Mouse (Mus musculus): Measurements from ENCODE around the gene Rab22a. TPM values are rescaled to one million over a fixed set of nuclear protein-coding genes. Genes with fewer than 3 reads are reported as not detected.

Gene Rab22a
- polyA plus RNA-seq, 2 experiments = 3.7 to 13.2 TPM

- no peak overlapping the region for H3K27ac ChIP-seq
- WGBS (ENCODE audit: insufficient replicate concordance) = 68% methylated on average over 7 of the region's 7 CpGs
Observed at GRCm38 (mm10) chr2:173744070-173744815, 84.7 kb downstream of the Rab22a start.

GRCm38 (mm10) chr2:173748961-173749659, 89.5 kb downstream of the Rab22a start:
- no peak for ATAC-seq (ENCODE audit: insufficient read depth)
- H3K27me3 ChIP-seq (ENCODE audit: control insufficient read depth, insufficient read depth, low read length) = no peaks in the 10 kb centered on the region
- H3K9ac ChIP-seq (replicated peaks) = no peak overlapping the region
- no peak overlapping the region for H3K27ac ChIP-seq
- DNase-seq (ENCODE audit: low read depth in 3 of 3, low spot score in 3 of 3) = no peak
- WGBS (ENCODE audit: insufficient replicate concordance) = 70% methylated on average over 2 of the region's 2 CpGs
- TF ChIP-seq EP300 (IDR thresholded peaks at IDR 0.05; ENCODE audit: low read depth) (no peak), CTCF (IDR thresholded peaks at IDR 0.05; ENCODE audit: low read depth) (no peak)
- no peak overlapping the region for H3K4me2 ChIP-seq (ENCODE audit: low read depth)
- no peaks in the 10 kb centered on the region for H3K36me3 ChIP-seq (replicated peaks; ENCODE audit: control insufficient read depth, insufficient read depth, low read depth)
- H3K4me3 ChIP-seq (ENCODE audit: insufficient read depth in 1 of 2, low read depth in 2 of 2, low read length in 2 of 2) = no peak overlapping the region
- no peaks in the 10 kb centered on the region; a peak in 1 of 4 replicates for H3K4me1 ChIP-seq (replicated peaks; ENCODE audit: control insufficient read depth in 2 of 2, insufficient read depth in 2 of 2, low read length in 1 of 2)
- no peaks in the 10 kb centered on the region for H3K9me3 ChIP-seq (ENCODE audit: control insufficient read depth, low read length)

More at GRCm38 (mm10) chr2:173744070-173744815, 84.7 kb downstream of the Rab22a start:
- no peaks in the 10 kb centered on the region for H3K9me3 ChIP-seq (ENCODE audit: control insufficient read depth, low read length)
- no peak for DNase-seq (ENCODE audit: low read depth in 3 of 3, low spot score in 3 of 3)
- no peak overlapping the region for H3K9ac ChIP-seq (replicated peaks)
- H3K4me3 ChIP-seq (ENCODE audit: insufficient read depth in 1 of 2, low read depth in 2 of 2, low read length in 2 of 2) = no peak overlapping the region
- no peak for TF ChIP-seq EP300 (IDR thresholded peaks at IDR 0.05; ENCODE audit: low read depth)
- no peak for TF ChIP-seq CTCF (IDR thresholded peaks at IDR 0.05; ENCODE audit: low read depth)
- H3K36me3 ChIP-seq (replicated peaks; ENCODE audit: control insufficient read depth, insufficient read depth, low read depth) = no peaks in the 10 kb centered on the region
- no peak for ATAC-seq (ENCODE audit: insufficient read depth)
- peaks cover 0 to 10% of the 10 kb centered on the region in 2 experiments; a peak in 2 of 4 replicates for H3K4me1 ChIP-seq (replicated peaks; ENCODE audit: control insufficient read depth in 2 of 2, insufficient read depth in 2 of 2, low read length in 1 of 2)
- no peaks in the 10 kb centered on the region for H3K27me3 ChIP-seq (ENCODE audit: control insufficient read depth, insufficient read depth, low read length)
- H3K4me2 ChIP-seq (ENCODE audit: low read depth) = no peak overlapping the region

- 69% methylated on average over 8 of the region's 8 CpGs for WGBS (ENCODE audit: insufficient replicate concordance)
- DNase-seq (ENCODE audit: low read depth in 3 of 3, low spot score in 3 of 3) (no peak), ATAC-seq (ENCODE audit: insufficient read depth) (no peak)
- H3K36me3 ChIP-seq (replicated peaks; ENCODE audit: control insufficient read depth, insufficient read depth, low read depth) = no peaks in the 10 kb centered on the region
- no peak overlapping the region for H3K27ac ChIP-seq
- H3K4me1 ChIP-seq (replicated peaks; ENCODE audit: control insufficient read depth in 2 of 2, insufficient read depth in 2 of 2, low read length in 1 of 2) = peaks cover 0 to 2% of the 10 kb centered on the region in 2 experiments; a peak in 1 of 4 replicates
- H3K27me3 ChIP-seq (ENCODE audit: control insufficient read depth, insufficient read depth, low read length) = no peaks in the 10 kb centered on the region
- no peaks in the 10 kb centered on the region for H3K9me3 ChIP-seq (ENCODE audit: control insufficient read depth, low read length)
- TF ChIP-seq CTCF (IDR thresholded peaks at IDR 0.05; ENCODE audit: low read depth) (no peak), EP300 (IDR thresholded peaks at IDR 0.05; ENCODE audit: low read depth) (no peak)
- no peak overlapping the region for H3K4me3 ChIP-seq (ENCODE audit: insufficient read depth in 1 of 2, low read depth in 2 of 2, low read length in 2 of 2)
- no peak overlapping the region for H3K4me2 ChIP-seq (ENCODE audit: low read depth)
- no peak overlapping the region for H3K9ac ChIP-seq (replicated peaks)
Observed at GRCm38 (mm10) chr2:173755433-173756144, 96.0 kb downstream of the Rab22a start.

Small RNA genes lying within 50 kb of the gene (microRNA-seq; reads per million reads assigned to microRNA genes)
- not detected for gene Mir6340

Other genes starting within 250 kb of the Rab22a start
- gene 1700021F07Rik, start 137.2 kb upstream of the Rab22a start, polyA plus RNA-seq (2012; rRNA removed) = not detected in 2 replicates
- gene 1700021F07Rik, start 137.2 kb upstream of the Rab22a start, polyA plus RNA-seq (2014; fragmentation: Nextera tagmentation; extraction: Ambion mirVana) = not detected in 2 replicates
- not detected in 2 replicates for gene Ankrd60, start 81.4 kb upstream of the Rab22a start, polyA plus RNA-seq (2012; rRNA removed)
- gene Ankrd60, start 81.4 kb upstream of the Rab22a start, polyA plus RNA-seq (2014; fragmentation: Nextera tagmentation; extraction: Ambion mirVana) = not detected in 2 replicates
- not detected in 2 replicates for gene 1700010B08Rik, start 59.7 kb downstream of the Rab22a start, polyA plus RNA-seq (2012; rRNA removed)
- gene 1700010B08Rik, start 59.7 kb downstream of the Rab22a start, polyA plus RNA-seq (2014; fragmentation: Nextera tagmentation; extraction: Ambion mirVana) = not detected in 2 replicates
- 3.8 and 8.3 TPM in 2 replicates for gene Vapb, start 77.8 kb downstream of the Rab22a start, polyA plus RNA-seq (2012; rRNA removed)
- 4.2 and 5.8 TPM in 2 replicates for gene Vapb, start 77.8 kb downstream of the Rab22a start, polyA plus RNA-seq (2014; fragmentation: Nextera tagmentation; extraction: Ambion mirVana)